Mouse (Mus musculus): ENCODE data around the gene Dtd1.
"Not testable (repeated sequence)": the region's sequence is repeated elsewhere in the genome, so short reads cannot be mapped to it uniquely, and the experiment has no call there.

The Dtd1 gene

DNA sequence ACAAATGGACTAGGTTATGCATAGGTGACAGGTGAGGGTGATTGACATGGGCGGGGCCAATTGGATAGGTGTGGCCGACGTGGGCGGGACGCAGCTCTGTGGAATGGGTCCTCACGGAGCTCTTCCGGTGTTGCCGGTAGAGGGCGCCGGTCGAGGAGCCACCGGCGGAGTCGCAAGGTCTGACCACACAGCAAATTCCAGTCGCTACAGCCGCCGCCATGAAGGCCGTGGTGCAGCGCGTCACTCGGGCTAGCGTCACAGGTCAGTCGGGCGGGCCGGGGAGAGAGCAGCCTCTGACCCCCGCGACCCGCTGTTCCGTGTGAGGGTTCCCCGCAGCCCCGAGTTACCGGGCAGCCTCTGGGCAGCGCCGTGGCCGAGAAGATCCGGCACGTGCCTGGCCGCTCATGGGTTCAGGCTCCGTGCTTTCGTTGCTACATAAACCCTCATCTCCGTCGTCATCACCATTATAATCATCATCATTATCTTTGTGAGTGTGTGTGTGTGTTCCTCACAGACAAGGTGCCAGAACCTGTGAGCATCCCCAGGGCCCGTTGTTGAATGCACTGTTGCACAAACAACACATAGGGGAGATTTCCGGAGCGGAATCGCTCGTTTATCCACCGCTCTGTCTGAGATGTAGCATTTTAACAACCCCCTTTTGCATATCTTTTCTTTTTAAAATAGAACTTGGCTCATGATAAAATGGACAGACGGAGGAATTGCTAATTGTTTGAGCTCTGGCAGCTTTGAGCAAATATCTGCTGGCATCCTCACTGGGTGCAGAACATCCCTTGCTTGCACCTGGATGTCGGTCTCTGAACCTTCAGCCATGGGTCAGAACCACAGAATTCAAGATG is at the start of gene Dtd1:
Gene Dtd1 (plus strand): TSS at position 67 of the 857 bp plus-strand sequence.
- DNase-seq (ENCODE audit: low spot score in 2 of 2): peak; percentile 72 to 83

GRCm38 (mm10) chr2:144550529-144550928 is 49.2 kb upstream of the Dtd1 start, which contains the start of gene Rbbp9:
Gene Rbbp9 (minus strand): TSS chr2:144550869.
- DNase-seq (ENCODE audit: low spot score in 2 of 2): peak in 1 of 2 experiments; percentile 21

- no peak for DNase-seq (ENCODE audit: low spot score in 2 of 2)
Measured at GRCm38 (mm10) chr2:144553905-144554304, 45.8 kb upstream of the Dtd1 start.

- no peak for DNase-seq (ENCODE audit: low spot score in 2 of 2)
Measured at GRCm38 (mm10) chr2:144555286-144555819, 44.3 kb upstream of the Dtd1 start.

DNA sequence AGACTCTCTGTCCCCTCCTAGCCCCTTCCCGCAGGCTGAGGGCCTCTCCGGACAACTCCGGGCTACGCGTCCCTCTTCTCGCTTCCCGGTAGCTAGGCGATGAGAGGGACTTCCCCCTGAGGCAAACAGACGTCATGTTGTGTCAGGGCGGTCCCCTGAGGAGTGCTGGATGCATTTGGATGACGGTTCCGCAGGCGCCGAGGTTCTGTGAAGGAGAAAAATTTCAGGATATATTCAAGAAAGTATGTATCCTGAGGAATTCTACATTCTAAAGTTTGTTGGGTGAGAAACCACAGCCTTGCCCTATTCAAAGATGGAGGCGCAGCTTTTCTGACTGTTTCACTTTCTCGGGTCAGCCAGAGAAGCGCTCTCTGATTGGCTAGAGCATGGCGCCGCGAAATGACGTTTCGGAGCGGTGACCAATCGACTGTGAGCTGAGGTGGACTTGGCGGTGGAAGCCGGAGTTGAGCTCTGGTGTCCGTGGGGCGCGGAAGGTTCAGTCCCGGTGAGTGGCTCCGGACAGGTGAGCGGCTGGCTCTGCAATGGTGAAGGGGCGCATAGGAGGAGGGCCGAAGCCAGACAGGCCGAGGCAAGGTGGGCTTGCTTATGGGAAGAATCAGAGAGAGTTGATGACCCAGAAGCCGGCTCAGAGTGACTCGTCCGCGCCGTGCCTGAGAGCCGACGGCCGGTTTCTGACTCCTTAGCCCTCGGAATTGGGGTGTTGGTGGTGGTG is 43.7 kb upstream of the Dtd1 start, which contains the start of gene Sec23b:
Gene Sec23b (plus strand): TSS at position 410 of the 733 bp plus-strand sequence.
- peak; percentile 89 to 96 for DNase-seq (ENCODE audit: low spot score in 2 of 2)

GRCm38 (mm10) chr2:144588723-144589122 is 11.0 kb upstream of the Dtd1 start:
- DNase-seq (ENCODE audit: low spot score in 2 of 2): no peak

- not testable (repeated sequence) for DNase-seq (ENCODE audit: low spot score in 2 of 2)
Measured at GRCm38 (mm10) chr2:144593036-144593435, 6.7 kb upstream of the Dtd1 start.

GRCm38 (mm10) chr2:144593951-144594651 is 5.6 kb upstream of the Dtd1 start, which contains the start of gene Smim26:
Gene Smim26 (plus strand): TSS chr2:144594054.
- peak; percentile 34 to 55 for DNase-seq (ENCODE audit: low spot score in 2 of 2)

GRCm38 (mm10) chr2:144598006-144598405 is 1.7 kb upstream of the Dtd1 start:
- DNase-seq (ENCODE audit: low spot score in 2 of 2): no peak

DNA sequence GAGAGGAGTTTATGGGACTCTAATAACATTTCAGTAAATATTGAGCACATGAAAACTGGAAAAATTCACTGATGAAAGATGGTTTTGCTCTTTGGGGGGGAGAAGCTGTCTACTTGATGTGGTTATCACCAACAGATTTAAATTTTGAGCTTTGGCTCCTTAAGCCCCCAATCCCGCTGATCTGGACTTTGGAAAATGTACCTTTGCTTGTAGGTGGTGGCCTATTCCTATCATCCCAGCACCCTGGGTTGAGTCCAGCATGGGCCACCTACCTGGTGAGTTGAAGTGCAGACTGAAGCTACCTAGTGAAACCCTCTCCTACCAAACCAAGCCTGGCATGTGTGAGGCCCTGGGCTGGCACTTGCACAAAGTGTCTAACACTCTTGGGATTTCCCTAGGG is 1.9 kb downstream of the Dtd1 start:
- DNase-seq (ENCODE audit: low spot score in 2 of 2): no peak

DNA sequence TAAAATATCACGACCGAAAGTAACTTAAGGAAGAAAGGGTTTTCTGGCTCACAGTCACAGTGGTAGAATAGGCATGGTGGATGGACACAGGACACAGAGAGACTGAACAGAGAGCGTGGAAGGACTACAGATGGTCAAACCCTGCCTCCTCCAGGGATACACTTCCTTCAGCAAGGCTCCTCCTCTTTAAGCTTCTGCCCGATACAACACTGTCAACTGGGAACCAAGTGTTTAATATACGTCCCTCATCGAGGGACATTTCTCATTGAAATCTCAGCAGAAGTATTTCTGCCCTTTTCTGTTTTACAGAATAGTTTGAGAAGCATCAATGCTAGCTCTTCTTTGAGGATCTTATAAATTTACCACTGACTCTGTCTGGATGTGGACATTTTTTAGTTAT is 14.3 kb downstream of the Dtd1 start:
- DNase-seq (ENCODE audit: low spot score in 2 of 2): no peak

DNA sequence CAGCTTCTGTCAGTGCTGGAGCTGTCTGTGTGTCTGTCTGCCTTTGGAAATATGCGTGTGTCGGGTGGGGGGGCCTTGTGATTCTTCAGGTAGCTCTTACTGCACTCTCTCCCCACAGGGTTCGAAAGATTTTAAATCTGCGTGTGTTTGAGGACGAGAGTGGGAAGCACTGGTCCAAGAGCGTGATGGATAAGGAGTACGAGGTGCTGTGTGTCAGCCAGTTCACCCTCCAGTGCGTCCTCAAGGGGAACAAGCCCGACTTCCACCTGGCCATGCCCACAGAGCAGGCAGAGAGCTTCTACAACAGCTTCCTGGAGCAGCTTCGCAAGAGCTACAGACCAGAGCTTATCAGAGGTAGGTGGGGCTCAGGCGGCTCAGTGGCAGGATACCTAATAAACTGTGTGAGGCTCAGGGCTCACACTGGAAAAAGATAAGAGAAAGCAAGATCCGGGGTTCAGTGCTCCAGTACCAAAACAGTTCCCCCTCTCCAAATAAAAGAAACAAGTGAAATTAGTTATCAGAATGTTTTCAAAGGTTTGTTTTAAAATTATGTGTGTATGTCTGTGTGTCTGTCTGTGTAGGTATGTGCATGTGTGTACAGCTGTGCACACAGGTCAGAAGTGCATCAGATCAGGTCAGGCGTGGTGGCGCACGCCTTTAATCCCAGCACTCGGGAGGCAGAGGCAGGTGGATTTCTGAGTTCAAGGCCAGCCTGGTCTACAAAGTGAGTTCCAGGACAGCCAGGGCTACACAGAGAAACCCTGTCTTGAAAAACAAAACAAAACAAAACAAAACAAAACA is 17.6 kb downstream of the Dtd1 start:
- no peak for DNase-seq (ENCODE audit: low spot score in 2 of 2)

DNA sequence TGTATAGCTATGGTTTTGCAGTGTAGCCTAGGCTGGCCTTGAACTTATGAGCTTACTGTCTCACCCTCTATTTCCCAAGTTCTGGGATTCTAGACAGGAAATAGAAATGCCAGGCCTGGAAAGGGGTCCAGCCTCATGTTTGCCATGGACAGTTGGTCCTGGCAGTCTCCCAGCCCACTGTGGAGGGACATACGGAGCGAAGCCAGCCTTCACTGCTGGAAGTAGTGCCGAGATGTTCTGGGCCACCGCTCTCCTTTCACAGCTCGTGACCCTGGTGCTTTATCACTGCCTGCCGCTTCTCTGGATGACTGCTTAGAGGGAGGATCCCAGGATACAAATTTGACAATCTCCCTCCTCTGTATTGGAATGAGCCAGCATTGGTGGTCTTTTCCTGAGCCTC is 21.8 kb downstream of the Dtd1 start:
- DNase-seq (ENCODE audit: low spot score in 2 of 2): no peak

- DNase-seq (ENCODE audit: low spot score in 2 of 2): no peak
Measured at GRCm38 (mm10) chr2:144633551-144633950, 33.9 kb downstream of the Dtd1 start.

GRCm38 (mm10) chr2:144634231-144634630 is 34.5 kb downstream of the Dtd1 start:
- DNase-seq (ENCODE audit: low spot score in 2 of 2): no peak

GRCm38 (mm10) chr2:144634729-144635128 is 35.0 kb downstream of the Dtd1 start:
- no peak for DNase-seq (ENCODE audit: low spot score in 2 of 2)

DNA sequence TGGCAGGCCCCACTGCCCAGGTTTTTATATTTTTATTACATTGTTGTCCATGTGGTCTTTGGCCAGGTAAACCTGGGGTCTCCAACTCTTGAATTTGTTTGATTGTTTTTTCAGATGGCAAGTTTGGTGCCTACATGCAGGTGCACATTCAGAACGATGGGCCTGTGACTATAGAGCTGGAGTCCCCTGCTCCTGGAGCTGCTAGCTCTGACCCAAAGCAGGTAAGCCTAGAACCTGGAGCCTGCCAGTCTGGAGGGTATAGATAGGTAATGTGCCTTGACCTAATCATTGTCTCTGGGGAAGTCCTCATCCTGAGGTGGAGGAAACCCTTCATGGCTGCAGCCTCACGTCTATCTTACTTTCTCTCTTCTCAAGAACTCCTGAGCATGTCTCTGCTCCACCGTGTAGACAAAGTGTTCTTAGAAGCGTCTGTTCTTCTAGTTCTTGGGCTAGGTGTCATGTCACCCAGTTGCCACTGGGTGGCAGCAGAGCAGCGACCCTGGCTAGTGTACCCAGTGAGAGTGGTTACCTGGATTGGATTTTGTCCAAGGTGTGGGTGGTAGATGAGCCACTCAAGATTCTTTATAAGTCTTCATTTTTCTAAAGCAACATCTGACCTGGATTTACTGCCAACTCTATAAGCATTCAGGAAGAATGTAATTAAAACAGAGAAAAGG is 36.1 kb downstream of the Dtd1 start:
- peak in 1 of 2 experiments; percentile 26 for DNase-seq (ENCODE audit: low spot score in 2 of 2)

- no peak for DNase-seq (ENCODE audit: low spot score in 2 of 2)
Measured at GRCm38 (mm10) chr2:144637204-144637603, 37.5 kb downstream of the Dtd1 start.

GRCm38 (mm10) chr2:144637671-144638395 is 38.1 kb downstream of the Dtd1 start:
- no peak for DNase-seq (ENCODE audit: low spot score in 2 of 2)

DNA sequence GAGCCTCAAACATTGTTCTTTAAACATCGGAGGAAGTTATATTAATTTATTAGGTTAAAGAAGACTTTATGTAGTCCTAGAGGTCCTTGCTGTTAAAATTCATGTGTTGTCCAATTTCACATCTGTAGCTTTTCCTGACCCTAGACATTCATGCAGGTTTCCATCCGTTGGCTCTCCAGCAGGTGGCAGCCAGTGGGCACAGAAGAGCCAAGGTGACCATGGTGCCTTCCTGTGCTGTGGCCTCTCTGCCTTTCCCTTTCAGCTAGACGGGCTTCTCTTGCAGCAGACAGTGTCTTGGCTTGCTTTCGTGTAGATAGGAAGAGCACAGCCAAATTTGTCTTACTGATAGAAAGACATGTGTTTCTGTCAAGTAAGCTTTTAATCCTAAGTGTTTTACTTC is 39.0 kb downstream of the Dtd1 start:
- DNase-seq (ENCODE audit: low spot score in 2 of 2): no peak
